Mouse (Mus musculus): Measurements from ENCODE around the gene Vcam1. TPM values are rescaled to one million over a fixed set of nuclear protein-coding genes. Genes with fewer than 3 reads are reported as not detected.

Gene Vcam1
- total RNA-seq, 2 experiments from 2014 or later, result 36.8 to 46.8 TPM

GRCm38 (mm10) chr3:116127281-116127680 is 2.2 kb downstream of the Vcam1 start:
- DNase-seq (ENCODE audit: low spot score in 2 of 2), result no peak

- DNase-seq (ENCODE audit: low spot score in 2 of 2), result no peak
Observed at GRCm38 (mm10) chr3:116126508-116127190, 2.8 kb downstream of the Vcam1 start.

GRCm38 (mm10) chr3:116126070-116126469 is 3.4 kb downstream of the Vcam1 start:
- no peak for DNase-seq (ENCODE audit: low spot score in 2 of 2)

GRCm38 (mm10) chr3:116123827-116124226 is 5.7 kb downstream of the Vcam1 start:
- DNase-seq (ENCODE audit: low spot score in 2 of 2), result no peak

- no peak for DNase-seq (ENCODE audit: low spot score in 2 of 2)
Observed at GRCm38 (mm10) chr3:116122696-116123095, 6.8 kb downstream of the Vcam1 start.

- DNase-seq (ENCODE audit: low spot score in 2 of 2), result no peak
Observed at GRCm38 (mm10) chr3:116121026-116121425, 8.5 kb downstream of the Vcam1 start.

GRCm38 (mm10) chr3:116120391-116120790 is 9.1 kb downstream of the Vcam1 start:
- no peak for DNase-seq (ENCODE audit: low spot score in 2 of 2)

- DNase-seq (ENCODE audit: low spot score in 2 of 2), result no peak
Observed at GRCm38 (mm10) chr3:116119162-116119561, 10.3 kb downstream of the Vcam1 start.

- no peak for DNase-seq (ENCODE audit: low spot score in 2 of 2)
Observed at GRCm38 (mm10) chr3:116117046-116117445, 12.4 kb downstream of the Vcam1 start.

- DNase-seq (ENCODE audit: low spot score in 2 of 2), result no peak
Observed at GRCm38 (mm10) chr3:116114249-116115188, 15.0 kb downstream of the Vcam1 start.

GRCm38 (mm10) chr3:116113443-116114241 is 15.8 kb downstream of the Vcam1 start:
- DNase-seq (ENCODE audit: low spot score in 2 of 2), result no peak

- no peak for DNase-seq (ENCODE audit: low spot score in 2 of 2)
Observed at GRCm38 (mm10) chr3:116112816-116113405, 16.6 kb downstream of the Vcam1 start.

- DNase-seq (ENCODE audit: low spot score in 2 of 2), result no peak
Observed at GRCm38 (mm10) chr3:116105713-116106112, 23.8 kb downstream of the Vcam1 start.

- DNase-seq (ENCODE audit: low spot score in 2 of 2), result peak; percentile 8 to 20
Observed at GRCm38 (mm10) chr3:116104866-116105647, 24.4 kb downstream of the Vcam1 start.

- DNase-seq (ENCODE audit: low spot score in 2 of 2), result no peak
Observed at GRCm38 (mm10) chr3:116104270-116104669, 25.2 kb downstream of the Vcam1 start.

- no peak for DNase-seq (ENCODE audit: low spot score in 2 of 2)
Observed at GRCm38 (mm10) chr3:116100850-116101249, 28.6 kb downstream of the Vcam1 start.

- DNase-seq (ENCODE audit: low spot score in 2 of 2), result no peak
Observed at GRCm38 (mm10) chr3:116095934-116096333, 33.6 kb downstream of the Vcam1 start.

- DNase-seq (ENCODE audit: low spot score in 2 of 2), result no peak
Observed at GRCm38 (mm10) chr3:116095312-116095711, 34.2 kb downstream of the Vcam1 start.

- DNase-seq (ENCODE audit: low spot score in 2 of 2), result no peak
Observed at GRCm38 (mm10) chr3:116094886-116095285, 34.6 kb downstream of the Vcam1 start.

GRCm38 (mm10) chr3:116094288-116094687 is 35.2 kb downstream of the Vcam1 start:
- DNase-seq (ENCODE audit: low spot score in 2 of 2), result no peak

Measured in adrenal gland, postnatal 4 days (tissue).